Mouse (Mus musculus) intestine, postnatal 0 days (tissue): Measurements from ENCODE around the gene Cntnap4. TPM values are rescaled to one million over a fixed set of nuclear protein-coding genes. Genes with fewer than 3 reads are reported as not detected.
"Not testable (repeated sequence)": the region's sequence is repeated elsewhere in the genome, so short reads cannot be mapped to it uniquely, and the experiment has no call there.

Experiments used
- ATAC-seq: fragments of 200-750 bp; cut with Nextera tagmentation; 2 replicates; pipeline ENCODE4 v1.8.0; 2017; ENCODE audit warnings: mild to moderate bottlenecking, moderate TSS enrichment, moderate library complexity
- H3K27ac ChIP-seq: fragments of 300-500 bp; sonication (generic); 2 replicates; pipeline ENCODE4 v1.5.1; 2014; ENCODE audit warnings: mild to moderate bottlenecking, low read depth, low read length, moderate library complexity
- H3K27me3 ChIP-seq: fragments of 300-500 bp; sonication (generic); replicated peaks from 2 replicates; pipeline ENCODE4 v1.6.1; 2014; ENCODE audit warnings: low read length, mixed read lengths; ENCODE audit not compliant: control insufficient read depth, insufficient read depth
- H3K36me3 ChIP-seq: fragments of 300-500 bp; sonication (generic); 2 replicates; pipeline ENCODE4 v1.6.1; 2014; ENCODE audit warnings: mild to moderate bottlenecking, moderate library complexity; ENCODE audit not compliant: control insufficient read depth, insufficient read depth
- H3K4me1 ChIP-seq: fragments of 300-500 bp; sonication (generic); replicated peaks from 2 replicates; pipeline ENCODE4 v1.6.1; 2014; ENCODE audit warnings: antibody characterized with exemption, low read length, mixed read lengths; ENCODE audit not compliant: control insufficient read depth, insufficient read depth
- H3K4me2 ChIP-seq: fragments of 300-500 bp; sonication (generic); replicated peaks from 2 replicates; pipeline ENCODE4 v1.6.1; 2014; ENCODE audit warnings: low read depth, mild to moderate bottlenecking, moderate library complexity
- H3K4me3 ChIP-seq: fragments of 300-500 bp; sonication (generic); 2 replicates; pipeline ENCODE4 v1.5.1; 2014; ENCODE audit warnings: low read depth, low read length
- H3K9ac ChIP-seq: fragments of 300-500 bp; sonication (generic); 2 replicates; pipeline ENCODE4 v1.6.1; 2014; ENCODE audit warnings: mild to moderate bottlenecking, low read depth, low read length
- H3K9me3 ChIP-seq: fragments of 300-500 bp; sonication (generic); 2 replicates; pipeline ENCODE4 v1.6.1; 2016; ENCODE audit warnings: mixed run types; ENCODE audit not compliant: control insufficient read depth
- CTCF ChIP-seq: sonication (generic); IDR thresholded peaks from 2 replicates; pipeline ENCODE4 v1.5.1; 2016; ENCODE audit warnings: low read depth, mild to moderate bottlenecking, control low read depth, antibody characterized with exemption, moderate library complexity
- WGBS: fragments of 180-500 bp; shearing (Covaris S2); extraction: QIAGEN DNeasy Blood & Tissue Kit; methylation state at CpG from one replicate; pipeline ENCODE4 v1.1.7; 2014; 5-methylcytosine and 5-hydroxymethylcytosine counted together
- polyA plus RNA-seq: library from polyadenylated mRNA; unstranded; fragments of >200 nt; fragmentation: Nextera tagmentation; extraction: Ambion mirVana; gene quantifications from 2 replicates; pipeline ENCODE4 v1.2.1, GENCODE M21; 2015

Cntnap4 gene
- polyA plus RNA-seq, 1 experiment from 2014 or later: 0.18 TPM

DNA sequence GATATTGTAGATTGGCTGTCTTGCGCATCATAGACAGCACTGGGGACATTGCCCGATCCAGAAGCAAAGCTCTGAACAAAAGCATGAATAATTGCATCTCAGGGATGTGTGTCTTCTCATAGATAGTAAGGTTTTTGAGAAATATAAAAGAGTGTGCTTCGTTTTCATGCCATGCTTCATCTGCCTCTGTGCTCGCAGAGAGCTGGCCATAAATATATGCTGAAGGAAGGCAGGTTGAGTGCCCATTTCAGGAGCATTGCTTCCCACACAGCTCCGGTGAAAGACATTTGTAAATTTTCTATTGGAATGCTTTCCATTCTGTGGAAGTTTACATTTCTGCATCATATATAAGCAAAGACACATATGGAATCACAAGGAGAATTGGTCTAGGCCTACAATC is 177.5 kb downstream of the Cntnap4 start:
- Histone ChIP-seq H3K9me3 (no peaks in the 10 kb centered on the region), H3K27me3 (no peaks in the 10 kb centered on the region), H3K9ac (no peak overlapping the region), H3K4me2 (no peak overlapping the region), H3K27ac (no peak overlapping the region), H3K4me3 (no peak overlapping the region), H3K36me3 (no peaks in the 10 kb centered on the region), H3K4me1 (no peaks in the 10 kb centered on the region)
- ATAC-seq: no peak
- TF ChIP-seq CTCF: no peak
- WGBS: 76% methylated on average over 5 of the region's 5 CpGs

DNA sequence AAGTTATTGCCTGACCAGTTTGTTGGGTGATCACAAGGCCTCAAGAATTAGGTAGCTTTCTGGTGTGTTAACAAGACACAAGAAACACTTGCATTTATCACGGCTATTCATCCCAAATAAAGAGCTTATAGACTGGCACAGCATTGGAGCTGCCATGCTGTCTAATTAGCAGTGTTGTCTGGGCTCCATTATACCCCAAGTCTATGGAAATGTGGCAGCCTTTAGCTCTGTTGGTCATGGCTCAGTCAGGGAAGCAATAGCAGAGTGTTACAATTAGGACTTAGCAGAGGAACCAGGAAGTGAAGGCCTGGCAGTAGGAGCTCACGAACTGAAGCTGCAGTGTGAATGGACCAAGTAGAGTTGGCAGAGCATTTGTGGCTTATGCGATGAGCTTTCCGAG is 185.3 kb downstream of the Cntnap4 start:
- TF ChIP-seq CTCF: no peak
- no peaks in the 10 kb centered on the region for H3K9me3 ChIP-seq
- ATAC-seq: no peak
- 86% methylated on average over 4 of the region's 4 CpGs for WGBS
- H3K9ac ChIP-seq: no peak overlapping the region
- no peaks in the 10 kb centered on the region for H3K27me3 ChIP-seq
- no peaks in the 10 kb centered on the region for H3K4me1 ChIP-seq
- no peak overlapping the region for H3K4me3 ChIP-seq
- H3K27ac ChIP-seq: no peak overlapping the region
- no peaks in the 10 kb centered on the region for H3K36me3 ChIP-seq
- no peak overlapping the region for H3K4me2 ChIP-seq

DNA sequence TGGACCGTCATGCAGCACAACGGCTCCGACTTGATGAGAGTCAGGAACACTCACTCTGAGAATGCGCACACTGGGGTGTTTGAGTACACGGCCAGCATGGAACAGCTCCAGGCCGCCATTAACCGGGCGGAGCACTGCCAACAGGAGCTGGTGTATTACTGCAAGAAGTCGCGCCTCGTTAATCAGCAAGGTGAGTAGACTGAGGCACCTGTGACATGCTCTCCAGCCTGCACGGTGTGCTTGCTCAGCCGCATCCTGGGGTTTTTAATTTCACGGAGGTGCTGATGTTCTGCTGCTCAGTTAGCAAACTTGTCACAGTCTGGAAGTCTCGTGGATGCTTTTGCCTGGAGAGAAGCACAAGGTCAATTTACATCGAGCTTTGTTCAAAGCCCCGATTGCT is 233.2 kb downstream of the Cntnap4 start:
- Histone ChIP-seq H3K4me1 (no peaks in the 10 kb centered on the region), H3K36me3 (no peaks in the 10 kb centered on the region), H3K4me3 (no peak overlapping the region), H3K9me3 (no peaks in the 10 kb centered on the region), H3K27ac (no peak overlapping the region), H3K9ac (no peak overlapping the region), H3K4me2 (no peak overlapping the region), H3K27me3 (no peaks in the 10 kb centered on the region)
- WGBS: 95% methylated on average over 17 of the region's 17 CpGs
- ATAC-seq: no peak
- no peak for TF ChIP-seq CTCF

DNA sequence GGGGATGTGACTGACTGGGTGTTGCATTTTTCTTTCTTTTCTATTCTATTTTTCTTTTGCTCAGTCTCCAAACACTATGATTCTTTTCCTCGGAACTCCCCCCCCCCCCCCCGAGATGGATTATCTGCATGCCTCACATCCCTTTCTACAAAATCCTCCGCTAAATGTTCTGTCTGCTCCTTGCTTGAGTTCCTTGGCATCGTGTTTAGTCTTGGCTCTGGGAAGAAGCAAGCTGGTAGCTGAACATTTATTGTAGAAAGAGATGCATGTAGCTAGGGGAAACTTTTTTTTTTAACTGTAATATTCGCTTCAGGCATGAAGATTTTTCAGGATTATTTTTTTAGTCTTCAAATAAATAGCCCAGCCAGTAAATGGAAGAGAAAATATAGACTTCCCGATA is 239.5 kb downstream of the Cntnap4 start:
- Histone ChIP-seq H3K36me3 (no peaks in the 10 kb centered on the region), H3K27ac (no peak overlapping the region), H3K9me3 (no peaks in the 10 kb centered on the region), H3K27me3 (no peaks in the 10 kb centered on the region), H3K4me1 (no peaks in the 10 kb centered on the region), H3K4me3 (no peak overlapping the region), H3K9ac (no peak overlapping the region), H3K4me2 (no peak overlapping the region)
- WGBS: 68% methylated on average over 5 of the region's 6 CpGs
- ATAC-seq: no peak
- no peak for TF ChIP-seq CTCF

DNA sequence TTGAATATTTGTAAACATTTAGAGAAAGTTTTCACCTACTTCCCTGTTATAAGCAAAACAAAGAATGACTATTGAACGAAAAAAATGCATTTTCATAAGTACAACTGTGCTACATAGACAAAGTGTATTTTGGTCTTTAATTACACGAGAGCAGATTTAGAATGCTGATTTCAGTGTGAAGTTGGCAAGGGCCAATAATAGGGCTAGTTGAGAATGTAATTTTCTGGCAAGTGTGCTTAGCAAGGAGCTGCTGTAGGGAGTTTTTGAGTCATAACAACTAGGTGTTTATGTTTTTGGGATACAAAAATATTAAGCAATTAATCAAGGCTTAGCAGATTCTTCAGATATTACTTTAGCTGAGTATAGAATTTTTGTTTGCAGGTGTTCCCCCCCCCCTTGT is 271.2 kb downstream of the Cntnap4 start:
- Histone ChIP-seq H3K9me3 (no peaks in the 10 kb centered on the region), H3K9ac (no peak overlapping the region), H3K27ac (no peak overlapping the region), H3K4me3 (no peak overlapping the region), H3K36me3 (no peaks in the 10 kb centered on the region), H3K4me2 (no peak overlapping the region), H3K4me1 (no peaks in the 10 kb centered on the region), H3K27me3 (no peaks in the 10 kb centered on the region)
- ATAC-seq: no peak
- WGBS: 53% methylated on average over 2 of the region's 2 CpGs
- no peak for TF ChIP-seq CTCF

DNA sequence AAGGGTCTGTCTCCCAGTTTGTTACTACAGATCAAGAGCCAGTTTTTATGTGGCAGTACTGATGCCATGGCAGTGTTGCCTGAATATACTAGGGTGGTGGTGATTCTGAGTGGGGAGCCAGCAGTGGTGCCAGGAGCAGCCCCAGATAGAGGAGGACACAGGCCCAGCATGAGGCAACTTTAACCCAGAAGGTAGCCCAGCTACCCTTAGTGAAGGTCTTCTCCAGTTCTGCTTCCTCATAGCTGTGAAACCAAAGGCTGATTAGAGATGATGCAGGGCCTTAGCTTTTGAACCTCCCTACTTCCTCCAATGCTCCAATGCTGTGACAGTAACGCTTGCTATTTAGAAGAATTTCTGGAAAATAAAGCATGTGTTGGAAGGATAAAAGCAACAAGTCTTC is 279.7 kb downstream of the Cntnap4 start:
- not testable (repeated sequence) for ATAC-seq, H3K36me3 ChIP-seq
- WGBS: 89% methylated on average over 1 of the region's 1 CpGs

DNA sequence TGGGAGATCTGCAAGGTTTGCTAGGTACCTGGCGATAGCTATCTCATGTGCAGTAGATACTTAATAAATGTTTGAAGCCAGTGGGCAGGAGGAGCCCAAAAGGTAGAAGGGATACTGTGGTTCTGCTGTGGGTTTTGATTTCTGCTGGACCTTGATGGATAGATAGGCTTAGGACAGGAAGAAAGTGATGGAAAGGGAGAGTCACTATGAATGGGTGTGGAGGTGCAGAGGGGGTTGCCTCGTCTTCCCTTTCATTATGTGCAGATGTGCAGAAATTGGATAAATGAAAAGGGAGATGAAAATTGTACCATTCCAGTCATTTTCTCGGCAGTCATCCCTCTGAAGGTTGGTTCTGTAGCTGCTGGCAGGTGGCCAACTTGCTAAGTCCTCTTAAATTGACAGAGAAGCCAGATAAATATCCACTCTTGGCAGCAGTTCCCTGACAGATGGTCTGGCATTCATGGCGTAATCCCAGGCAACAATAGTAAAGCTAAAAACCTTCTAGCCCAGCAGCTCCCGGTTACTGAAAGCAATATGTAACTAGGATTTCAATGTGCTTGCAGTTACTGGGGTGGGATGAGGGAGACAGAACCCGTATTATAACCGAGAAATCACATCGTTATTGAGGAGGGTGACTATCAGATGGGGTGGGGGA is 336.7 kb downstream of the Cntnap4 start:
- no peaks in the 10 kb centered on the region for H3K4me1 ChIP-seq
- no peaks in the 10 kb centered on the region for H3K27me3 ChIP-seq
- no peaks in the 10 kb centered on the region for H3K36me3 ChIP-seq
- H3K9ac ChIP-seq: no peak overlapping the region
- WGBS: 44% methylated on average over 8 of the region's 8 CpGs
- no peak overlapping the region for H3K27ac ChIP-seq
- H3K4me3 ChIP-seq: no peak overlapping the region
- no peak overlapping the region for H3K4me2 ChIP-seq
- ATAC-seq: no peak
- no peak for TF ChIP-seq CTCF
- H3K9me3 ChIP-seq: no peaks in the 10 kb centered on the region

More for the DNA sequence above, 279.7 kb downstream of the Cntnap4 start:
- H3K4me3 ChIP-seq, H3K27me3 ChIP-seq, H3K9ac ChIP-seq, H3K27ac ChIP-seq, H3K9me3 ChIP-seq, H3K4me1 ChIP-seq, H3K4me2 ChIP-seq: not testable (repeated sequence)
